Mouse (Mus musculus) layer of hippocampus, adult 18-20 months (tissue): ENCODE data around the gene Spsb4. TPM values are rescaled to one million over a fixed set of nuclear protein-coding genes. Genes with fewer than 3 reads are reported as not detected.
A peak's percentile ranks its signal among the peaks of the same experiment; 100 is the strongest.

Source experiments
- DNase-seq, 2 experiments: peaks; one replicate each; pipeline ENCODE4 v3.0.0; 2022; ENCODE audit warnings: low spot score in 2 of 2
- long read RNA-seq: library from polyadenylated mRNA; stranded (forward); transcript quantifications from one replicate; pipeline ENCODE4 v2.0.0, GENCODE M21; 2021
- total RNA-seq, 2 experiments: library from RNA; stranded (reverse); gene quantifications; 2 replicates each; pipeline ENCODE4 v1.2.3; 2021

The Spsb4 gene
- total RNA-seq, result 1 to 10 TPM; 4.8 to 5.0 TPM
- long read RNA-seq, transcript Spsb4-201 (3 exons, 2,720 nt), result major isoform, 5 of 5 reads
- long read RNA-seq, partial matches to known transcripts, result 0 of 5 reads
- long read RNA-seq, other reads (novel, unspliced or antisense), result 0 of 5 reads

DNA sequence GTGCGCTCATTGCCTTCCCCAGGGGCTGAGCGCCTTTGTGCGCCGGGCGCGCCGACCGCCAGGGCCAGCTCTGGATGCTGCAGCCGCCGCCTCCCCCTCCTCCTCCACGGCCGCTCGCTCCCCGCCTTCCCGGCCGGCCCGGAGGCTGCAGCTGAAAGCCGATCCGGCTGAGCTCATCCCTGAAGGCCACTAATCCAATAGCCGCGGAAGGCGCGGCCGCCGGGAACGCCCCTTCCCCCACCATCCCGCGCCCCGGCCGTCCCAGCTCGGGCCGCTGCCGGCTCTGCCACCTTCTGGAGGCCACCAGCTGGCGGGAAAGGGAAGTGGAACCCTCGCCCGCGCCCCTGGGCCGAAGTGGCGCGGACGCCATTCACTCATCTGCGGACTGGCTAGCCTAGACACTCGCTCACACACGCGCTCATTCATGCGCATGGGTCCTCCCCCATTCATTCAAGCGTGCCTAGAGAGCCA, at the start of gene Spsb4:
Spsb4 (minus strand) TSS at position 167 of the 471 bp plus-strand sequence.
- peak; percentile 50 to 63 for DNase-seq

DNA sequence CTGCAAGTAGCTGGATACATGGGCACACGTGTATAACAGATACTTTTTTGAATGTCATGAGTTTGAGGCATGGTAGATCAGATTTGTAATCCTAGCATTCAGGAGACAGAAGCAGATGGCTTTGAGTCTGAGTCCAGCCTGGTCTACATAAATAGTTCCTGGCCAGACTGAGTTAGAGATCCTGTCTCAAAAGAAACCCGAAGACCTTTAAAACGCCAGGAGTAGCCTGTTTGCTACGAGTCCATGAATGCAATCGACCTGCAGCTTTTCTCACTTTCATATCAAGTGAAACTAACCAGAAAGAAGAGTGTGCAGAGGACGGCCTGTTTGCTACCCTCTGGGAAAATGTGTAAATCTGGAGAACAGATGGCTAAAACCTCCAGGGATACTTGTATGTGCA, 49.1 kb upstream of the Spsb4 start:
- DNase-seq, result no peak

DNA sequence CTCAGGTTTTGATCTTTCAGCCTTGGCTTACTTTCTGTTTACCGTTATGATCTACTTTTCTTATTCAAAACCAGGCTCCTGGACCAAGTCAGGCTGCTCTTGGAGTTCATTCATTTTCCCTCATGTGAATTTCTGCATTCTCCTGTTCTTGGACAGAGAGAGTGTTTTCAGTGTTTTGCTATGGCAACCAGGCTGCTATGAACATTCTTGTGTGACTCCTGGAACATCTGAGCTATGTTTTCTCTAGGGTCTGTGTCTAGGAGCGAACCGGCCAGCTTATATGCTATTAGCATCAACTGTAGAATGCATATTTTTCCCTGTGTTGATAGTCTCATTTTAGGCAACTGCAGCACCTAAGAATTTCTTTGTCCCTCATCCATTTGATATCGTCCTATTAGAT, 47.2 kb upstream of the Spsb4 start:
- DNase-seq, result no peak

DNA sequence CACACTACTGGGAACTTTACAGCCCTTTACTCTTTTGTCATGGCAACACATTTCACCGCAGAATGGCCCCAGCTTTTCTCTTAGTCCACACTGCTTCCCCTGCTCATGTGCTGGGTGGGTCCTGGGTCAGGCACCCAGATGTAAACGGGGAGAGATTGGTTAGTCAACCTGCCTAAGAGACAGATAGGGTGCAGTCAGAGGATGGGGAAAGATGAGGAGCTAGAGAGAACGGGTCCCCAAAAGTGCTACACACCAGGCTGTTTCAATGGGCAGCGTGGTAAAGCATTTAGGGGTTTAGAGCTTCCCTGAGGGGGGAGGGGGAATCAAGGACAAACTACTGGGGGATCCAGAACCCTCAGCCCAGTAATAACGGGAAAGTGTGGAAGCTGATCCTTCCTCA, 46.6 kb upstream of the Spsb4 start:
- no peak for DNase-seq

DNA sequence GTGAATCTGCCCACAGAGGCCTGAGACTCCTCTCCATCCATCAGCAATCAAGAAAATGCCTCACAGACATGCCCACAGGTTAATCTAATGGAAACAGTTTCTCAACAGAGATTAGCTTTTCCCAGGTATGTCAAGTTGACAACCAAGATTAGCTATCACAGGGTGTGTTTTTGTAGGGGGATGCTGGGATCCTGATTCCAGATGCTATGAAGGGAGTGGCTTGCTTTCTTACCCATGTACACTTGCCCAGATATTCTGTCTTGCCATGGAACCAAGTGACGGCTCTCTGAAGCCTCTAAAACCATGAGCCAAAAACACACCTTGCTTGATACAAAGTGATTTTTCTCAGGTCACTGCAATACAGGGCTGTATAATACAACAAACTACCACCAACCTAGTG, 45.5 kb upstream of the Spsb4 start:
- DNase-seq, result no peak

DNA sequence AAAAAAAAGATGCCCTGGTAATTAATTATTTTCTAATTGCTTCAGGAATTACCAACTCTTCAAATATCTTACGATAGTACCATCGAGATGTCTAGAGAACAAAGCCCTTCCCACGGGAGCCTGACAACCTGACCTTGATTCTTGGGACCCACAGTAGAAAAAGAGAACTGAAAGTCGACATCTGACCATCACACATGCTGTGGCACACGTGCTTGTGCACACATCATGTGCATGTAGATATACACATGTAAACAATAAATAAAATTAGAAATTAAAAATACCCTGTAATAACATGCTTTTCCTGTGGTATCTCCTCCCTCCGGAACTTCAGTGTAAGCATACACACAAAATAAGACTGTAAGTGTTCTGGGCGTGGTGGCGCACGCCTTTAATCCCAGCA, 43.1 kb upstream of the Spsb4 start:
- no peak for DNase-seq

DNA sequence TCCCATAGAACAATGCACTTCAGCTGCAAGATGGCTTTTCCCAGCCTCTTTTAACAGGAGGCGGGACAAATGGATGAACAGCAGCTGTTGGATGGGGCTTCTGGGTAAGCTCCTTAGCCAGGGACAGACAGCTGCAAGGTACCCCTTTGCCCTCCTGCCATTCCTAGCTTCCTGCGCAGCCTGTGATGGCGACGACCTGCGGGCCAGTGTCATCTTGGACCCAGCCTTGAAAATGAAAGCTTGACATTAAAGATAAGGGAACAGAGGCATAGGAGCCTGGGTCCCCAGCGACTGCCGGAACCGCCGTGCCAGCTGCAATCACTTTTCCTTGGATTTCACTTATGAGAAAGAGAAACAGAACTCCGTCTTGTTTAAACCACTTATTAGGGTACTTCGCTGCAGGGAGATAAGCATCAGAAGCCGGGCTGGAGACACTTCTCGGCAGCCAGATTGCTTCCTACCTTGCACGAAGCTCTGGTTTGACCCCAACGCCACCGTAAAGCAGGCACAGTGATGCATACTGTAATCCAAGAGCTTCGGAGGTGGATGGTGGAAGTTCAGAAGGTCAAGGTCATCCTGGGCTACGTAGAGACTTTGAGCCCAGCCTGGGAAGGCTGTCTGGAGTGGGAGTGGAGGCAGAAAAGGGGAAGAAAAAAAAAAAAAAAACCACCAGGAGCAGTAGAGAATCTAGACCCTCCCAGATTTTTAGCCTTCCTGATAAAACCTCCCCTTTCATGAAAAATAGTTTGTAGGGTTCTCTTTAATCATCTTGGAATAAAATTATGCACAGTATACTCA, 38.1 kb upstream of the Spsb4 start:
- DNase-seq, result no peak

DNA sequence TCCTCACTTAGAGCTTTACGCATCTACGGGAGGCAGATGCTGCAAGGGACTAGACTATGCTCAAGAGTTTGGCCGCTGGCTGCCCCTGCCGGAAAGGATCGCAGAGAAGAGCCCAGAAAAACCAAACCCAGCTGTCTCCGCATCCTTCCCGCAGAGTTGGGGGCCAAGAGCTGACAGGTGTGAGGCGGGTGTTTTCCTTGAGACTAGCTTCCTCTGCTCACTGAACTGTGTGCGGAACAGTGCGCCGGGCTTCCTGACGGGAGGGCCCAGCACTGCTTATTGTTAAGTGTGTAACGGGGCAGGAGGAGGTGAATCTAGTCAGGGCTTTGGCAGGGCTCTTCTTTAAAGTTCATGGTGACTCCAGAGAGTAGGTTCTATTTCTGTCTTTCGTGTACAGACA, 37.3 kb upstream of the Spsb4 start:
- DNase-seq, result no peak

DNA sequence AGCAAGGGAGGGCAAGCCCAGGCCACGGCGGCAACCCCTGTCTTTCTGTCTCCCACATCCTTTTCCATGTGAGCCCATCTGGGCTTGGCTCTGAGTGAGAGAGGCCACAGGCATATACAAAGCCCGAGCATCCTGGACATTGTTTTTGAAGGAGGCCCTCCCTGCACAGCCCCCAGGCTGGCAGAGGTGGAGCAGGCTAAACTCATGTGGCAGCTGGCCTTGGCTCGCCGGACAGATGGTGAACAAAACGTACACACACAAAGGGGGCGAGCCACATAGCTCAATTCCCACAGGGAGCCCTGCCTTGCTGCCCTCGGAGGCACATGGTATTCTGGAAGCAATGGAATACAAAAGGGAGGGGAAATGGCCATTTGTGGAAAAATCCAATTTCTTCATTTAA, 32.5 kb upstream of the Spsb4 start:
- DNase-seq, result no peak

DNA sequence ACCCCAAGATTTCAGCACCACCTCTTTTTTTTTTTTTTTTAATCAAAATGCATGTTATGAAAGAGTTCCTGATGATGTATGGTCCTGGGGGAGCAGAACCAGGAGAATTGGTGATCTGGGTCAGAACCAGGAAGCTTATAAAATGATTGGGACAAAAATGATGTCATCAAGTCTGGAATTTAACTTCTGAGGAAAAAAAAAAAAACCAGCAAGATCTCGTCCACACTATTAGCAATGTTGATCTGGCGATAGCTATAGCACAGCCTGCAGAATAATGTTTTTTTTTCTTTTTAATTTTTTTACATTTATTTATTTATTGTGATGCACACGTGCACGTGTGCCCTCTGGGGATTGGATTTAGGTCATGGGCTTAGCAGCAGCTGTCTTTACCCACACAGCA, 27.6 kb upstream of the Spsb4 start:
- no peak for DNase-seq

DNA sequence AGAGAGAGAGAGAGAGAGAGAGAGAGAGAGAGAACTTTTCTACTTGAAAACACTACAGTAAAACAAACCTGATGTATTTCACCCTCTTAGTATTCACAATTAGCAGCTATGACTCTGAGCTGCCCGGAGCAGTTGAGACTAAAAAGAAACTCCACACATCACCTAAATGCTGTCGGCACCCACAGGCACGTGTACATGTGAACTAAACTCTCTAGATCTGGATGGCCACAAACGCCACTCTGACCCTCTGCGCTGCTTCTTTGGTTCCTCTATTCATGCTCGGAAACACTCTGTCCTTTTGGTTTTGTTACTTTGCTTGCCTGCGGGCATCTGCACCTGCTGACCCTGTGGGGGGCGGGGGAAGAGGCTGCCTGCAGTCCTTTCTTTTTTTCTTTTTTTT, 23.0 kb upstream of the Spsb4 start:
- DNase-seq, result no peak

DNA sequence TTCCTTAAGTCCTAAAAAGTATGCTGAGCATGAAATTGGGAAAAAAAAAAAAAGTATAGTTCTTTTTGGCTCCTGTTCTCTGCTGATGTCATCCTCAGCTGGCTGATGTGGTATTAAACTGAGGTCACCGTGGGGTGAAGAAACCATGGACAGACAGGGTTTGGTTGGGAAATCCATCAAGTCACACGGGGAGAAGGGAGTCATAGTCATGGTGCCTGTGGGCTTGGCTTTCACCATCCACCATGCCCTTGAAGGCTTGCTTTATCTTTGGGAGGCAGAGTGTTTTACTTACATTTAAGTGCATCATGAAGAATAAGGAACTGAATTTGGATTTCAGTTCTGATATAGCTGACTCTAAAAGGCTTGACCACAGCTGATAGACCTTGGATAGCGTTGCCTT, 19.4 kb upstream of the Spsb4 start:
- no peak for DNase-seq

DNA sequence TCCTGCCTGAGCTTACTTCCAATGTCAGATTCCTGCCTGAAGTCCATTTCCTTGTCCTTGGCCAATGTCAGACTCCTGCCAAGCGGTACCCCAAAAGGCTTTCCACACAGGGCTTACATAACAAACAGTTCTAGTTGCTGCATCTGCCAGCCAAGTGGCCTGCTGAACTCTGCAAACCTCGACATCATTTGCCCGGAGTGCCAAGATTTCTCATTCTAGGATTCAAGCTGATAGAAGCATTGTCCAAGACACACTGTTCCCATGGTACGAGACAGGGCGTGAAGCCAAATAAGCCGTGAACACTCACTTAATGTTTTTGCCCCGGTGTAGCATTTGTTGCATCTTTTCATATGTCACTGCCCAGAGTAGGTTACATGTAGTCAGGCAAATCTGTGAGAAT, 18.0 kb upstream of the Spsb4 start:
- no peak for DNase-seq

DNA sequence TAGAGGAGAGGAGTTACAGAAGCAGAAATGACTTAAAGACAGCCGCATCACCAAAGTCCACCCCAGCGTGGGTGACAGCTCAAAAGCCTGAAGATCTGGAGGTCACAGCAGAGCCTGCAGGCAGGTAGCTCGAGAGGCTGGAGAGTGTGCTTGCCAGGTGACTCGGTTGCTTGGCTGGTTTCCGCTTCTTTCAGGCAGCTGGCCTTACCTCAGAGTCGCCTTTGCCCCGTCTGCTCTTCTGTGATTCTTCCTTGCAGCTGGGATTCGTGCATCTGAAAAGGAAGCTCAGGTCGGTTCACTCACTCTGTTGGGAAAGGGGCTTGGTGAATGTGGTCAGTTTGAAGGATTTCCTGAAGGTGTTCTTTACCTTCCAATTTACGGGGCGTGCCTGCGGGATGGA, 8.7 kb upstream of the Spsb4 start:
- no peak for DNase-seq

DNA sequence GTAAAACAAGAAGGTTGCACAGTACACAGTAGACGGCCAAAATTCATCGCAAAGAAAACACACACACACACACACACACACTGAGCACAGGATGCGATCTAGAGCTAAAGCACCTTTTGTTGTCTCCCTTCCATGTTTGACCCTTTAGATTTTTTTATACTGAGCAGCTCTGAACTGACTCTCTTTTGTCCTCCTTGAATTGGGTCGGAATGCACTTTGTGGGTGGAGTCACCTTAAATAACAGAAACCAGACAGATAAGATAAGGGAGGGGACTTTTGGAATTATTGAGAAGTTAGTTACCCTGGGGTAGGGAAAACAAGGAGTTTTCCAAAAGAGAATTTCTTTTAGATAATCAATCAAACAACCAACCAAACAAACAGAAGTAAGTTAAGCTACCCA, 7.4 kb upstream of the Spsb4 start:
- DNase-seq, result no peak

DNA sequence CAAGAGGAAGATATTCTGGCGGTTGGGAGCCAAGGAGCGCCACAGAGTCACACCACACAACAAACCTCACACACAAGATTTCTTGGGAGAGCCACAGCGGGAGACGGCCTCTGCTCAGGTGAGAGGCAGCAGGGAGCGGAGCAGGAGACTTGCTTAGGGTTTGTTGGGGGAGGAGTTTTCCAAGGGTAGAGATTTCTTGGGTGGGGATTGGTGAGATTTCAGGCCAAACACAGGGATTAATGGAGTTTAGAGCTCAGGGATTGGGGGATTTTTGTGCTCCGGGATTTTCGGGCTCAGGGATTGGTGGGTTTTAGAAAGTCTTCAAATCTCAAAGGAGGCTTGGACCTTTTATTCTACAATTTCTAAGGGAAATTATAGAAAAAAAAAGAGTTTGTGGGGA, 5.8 kb upstream of the Spsb4 start:
- no peak for DNase-seq

DNA sequence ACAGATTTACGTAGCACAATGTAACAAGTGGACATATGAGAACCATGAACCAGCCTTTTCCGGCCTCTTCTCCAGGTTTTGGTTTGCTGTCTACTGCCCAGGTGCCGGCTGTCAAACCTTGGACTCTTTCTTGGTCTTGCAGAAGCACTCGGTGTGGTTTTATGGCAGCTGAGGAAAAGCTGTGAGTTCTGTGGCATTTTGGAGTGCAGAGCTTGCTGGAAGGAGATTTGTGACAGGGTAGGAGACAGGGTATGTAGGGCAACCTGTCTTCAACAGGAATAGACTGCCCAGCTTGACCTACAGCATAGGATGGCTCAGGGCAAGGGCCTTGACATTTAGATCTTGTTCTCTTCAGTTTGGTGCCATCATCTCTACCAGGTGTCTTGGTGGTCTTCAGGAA, 4.3 kb upstream of the Spsb4 start:
- no peak for DNase-seq

DNA sequence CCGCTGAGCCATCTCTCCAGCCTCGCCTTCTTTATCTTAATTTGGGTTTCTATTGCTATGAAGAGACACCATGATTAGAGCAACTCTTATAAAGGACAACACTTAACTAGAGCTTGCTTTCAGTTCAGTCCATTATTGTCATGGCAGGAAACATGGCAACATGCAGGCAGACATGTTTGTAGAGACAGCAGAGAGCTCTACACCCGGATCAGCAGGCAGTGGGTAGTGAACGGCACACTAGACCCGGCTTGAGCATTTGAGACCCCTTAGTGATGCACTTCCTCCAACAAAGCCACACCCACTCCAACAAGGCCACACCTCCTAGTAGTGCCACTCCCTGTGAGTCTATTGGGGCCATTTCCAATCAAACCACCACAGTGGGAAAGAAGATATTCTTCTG, 3.7 kb upstream of the Spsb4 start:
- no peak for DNase-seq

DNA sequence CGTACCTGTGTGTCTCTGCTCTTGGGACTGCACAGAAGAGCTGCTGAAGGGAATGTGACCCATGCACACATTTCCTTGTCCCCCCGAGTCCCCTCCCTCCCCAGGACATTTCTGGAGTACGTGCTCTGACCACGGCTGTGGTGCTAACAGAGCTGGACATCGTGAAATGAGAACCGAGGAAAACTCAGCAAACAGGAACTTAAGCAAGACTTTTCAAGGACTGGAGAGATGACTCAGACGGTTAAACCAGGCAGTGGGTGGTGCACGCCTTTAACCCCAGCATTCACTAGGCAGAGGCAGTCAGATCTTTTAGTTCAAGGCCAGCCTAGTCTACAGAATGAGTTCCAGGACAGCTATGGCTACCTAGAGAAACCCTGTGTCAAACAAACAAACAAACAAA, 1.5 kb upstream of the Spsb4 start:
- DNase-seq, result no peak

DNA sequence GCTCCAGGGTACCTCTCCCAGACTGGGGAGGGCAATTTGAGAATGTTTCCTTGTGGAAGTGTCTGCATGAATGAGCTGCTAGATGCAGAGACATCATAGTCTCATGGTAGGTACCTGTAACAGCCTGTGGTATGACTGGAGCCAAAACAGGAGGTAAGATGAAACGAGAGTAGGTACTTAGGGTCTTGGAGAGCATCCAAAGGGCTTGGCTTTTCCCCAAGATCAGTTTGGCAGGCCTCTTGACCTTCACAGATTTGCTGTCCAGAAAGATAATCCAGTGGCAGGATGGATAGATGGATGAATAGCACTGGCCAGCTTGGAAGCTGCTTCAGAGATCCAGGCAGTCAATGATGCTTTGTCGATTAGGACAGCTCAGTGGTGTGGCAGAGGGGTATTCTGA, 1.0 kb upstream of the Spsb4 start:
- DNase-seq, result no peak

DNA sequence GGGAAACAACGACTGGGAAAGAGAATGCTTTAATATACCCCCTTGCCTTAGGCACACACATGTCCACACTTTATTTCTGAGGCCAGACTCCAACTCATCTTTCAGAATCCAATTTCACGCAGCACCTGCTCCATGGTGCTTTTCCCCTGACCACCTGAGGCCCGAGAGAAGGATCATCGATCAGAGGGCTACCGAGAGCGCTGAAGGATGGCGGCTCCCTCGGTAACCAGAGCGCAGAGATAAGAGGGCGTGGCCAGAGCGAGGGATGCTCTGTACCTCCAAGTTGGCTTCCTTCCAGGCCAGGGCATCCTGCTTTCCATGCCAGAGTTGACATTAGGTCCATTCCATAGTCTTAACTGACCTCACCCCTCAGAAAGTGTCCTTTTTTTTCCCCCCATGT, 588 bp upstream of the Spsb4 start:
- DNase-seq, result no peak

DNA sequence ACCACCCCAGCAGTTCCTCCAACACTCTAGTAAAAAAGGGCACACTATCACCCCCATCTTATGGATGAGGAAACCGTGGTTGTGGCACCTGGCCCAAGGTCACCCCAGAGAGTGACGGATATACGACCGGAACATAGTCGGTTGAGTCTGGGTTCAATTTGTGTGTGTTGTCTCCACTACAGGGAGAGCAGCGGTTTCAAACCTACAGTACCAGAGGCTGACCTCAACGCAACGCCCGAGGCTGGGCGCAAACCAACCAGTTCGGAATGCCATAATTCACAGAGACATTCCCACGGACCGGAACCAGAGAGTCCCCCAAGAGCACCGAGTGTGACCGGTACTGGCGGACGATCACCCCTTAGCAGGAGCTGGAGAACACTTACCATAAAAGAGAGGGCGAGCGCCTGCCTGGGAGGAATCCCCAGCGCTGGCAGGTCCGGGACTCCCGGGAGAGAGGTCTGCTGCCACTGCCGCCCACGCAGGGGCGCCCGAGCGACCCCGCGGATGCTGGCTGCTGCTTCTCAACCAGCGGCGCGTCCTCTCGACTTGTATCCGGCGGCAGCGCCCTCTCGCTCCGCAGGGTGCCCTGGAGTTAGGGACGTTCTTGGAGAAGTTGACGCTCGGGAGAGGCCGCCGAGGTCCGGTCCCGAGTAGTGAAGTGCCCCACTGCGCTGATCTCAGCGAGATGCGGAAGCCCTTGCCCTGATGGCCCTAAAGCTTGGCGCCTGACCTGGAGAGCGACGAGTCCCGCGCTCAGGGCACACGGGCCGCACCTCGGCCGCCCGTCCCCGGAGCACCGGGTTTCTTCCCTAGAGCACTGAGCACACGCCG, 617 bp downstream of the Spsb4 start:
- DNase-seq, result peak in 1 of 2 experiments; percentile 39
